Comparison of ENCODE assay signal across 18 mouse cellular contexts in genomic region chr3:136933071-136933470, GRCm38 (mm10).
A peak's percentile ranks its signal among the peaks of the same experiment; 100 is the strongest.
DNase-seq lines count a peak whose midpoint lies in the region; ATAC-seq and TF ChIP-seq lines count a peak whose summit lies in the region.
"Had no signal": no experiment of that assay in that cellular context is flagged by ENCODE, and none has a peak within 500 bp of the region (broad histone marks: within the 10 kb centered on the region; RNA-seq: fewer than 3 reads in every experiment).

No protein-coding gene starts in this region.

- no peak overlapping the region for H3K9ac ChIP-seq in intestine, embryonic 14.5 days (ENCODE audit: low read length)
- H3K9ac ChIP-seq in intestine, postnatal 0 days (ENCODE audit: low read depth, low read length), result no peak overlapping the region
- H3K9ac ChIP-seq in hindbrain, embryonic 14.5 days, result no peak overlapping the region
- H3K9ac ChIP-seq: embryonic facial prominence, embryonic 13.5 days; forebrain, embryonic 12.5 days; heart, embryonic 13.5 days; hindbrain, embryonic 15.5 days had no signal

- no peaks in the 10 kb centered on the region for H3K27me3 ChIP-seq in intestine, embryonic 14.5 days (replicated peaks; ENCODE audit: control insufficient read depth, insufficient read depth, low read length)
- H3K27me3 ChIP-seq in intestine, postnatal 0 days (replicated peaks; ENCODE audit: control insufficient read depth, insufficient read depth, low read length), result no peaks in the 10 kb centered on the region
- H3K27me3 ChIP-seq in hindbrain, embryonic 14.5 days (ENCODE audit: control insufficient read depth, insufficient read depth, low read length), result no peaks in the 10 kb centered on the region
- H3K27me3 ChIP-seq: embryonic facial prominence, embryonic 13.5 days; forebrain, embryonic 12.5 days; heart, embryonic 13.5 days; hindbrain, embryonic 15.5 days had no signal

- peaks cover 25% of the 10 kb centered on the region for H3K36me3 ChIP-seq in intestine, embryonic 14.5 days (ENCODE audit: control insufficient read depth, insufficient read depth, low read length)
- H3K36me3 ChIP-seq in intestine, postnatal 0 days (ENCODE audit: control insufficient read depth, insufficient read depth), result peaks cover 15% of the 10 kb centered on the region
- peaks cover 49% of the 10 kb centered on the region for H3K36me3 ChIP-seq in hindbrain, embryonic 14.5 days (replicated peaks; ENCODE audit: control insufficient read depth, insufficient read depth)

- no peak for ATAC-seq in intestine, embryonic 14.5 days (replicated peaks; ENCODE audit: low FRiP score, low TSS enrichment, low read depth)
- no peak for ATAC-seq in intestine, postnatal 0 days
- ATAC-seq in hindbrain, embryonic 14.5 days (ENCODE audit: low FRiP score), result no peak
- ATAC-seq: forebrain, embryonic 16.5 days had no signal

- no peak overlapping the region for H3K4me3 ChIP-seq in intestine, embryonic 14.5 days (ENCODE audit: low read depth, low read length)
- no peak overlapping the region for H3K4me3 ChIP-seq in intestine, postnatal 0 days (ENCODE audit: low read depth, low read length)
- H3K4me3 ChIP-seq in hindbrain, embryonic 14.5 days (replicated peaks; ENCODE audit: low read length), result no peak overlapping the region
- H3K4me3 ChIP-seq: embryonic facial prominence, embryonic 13.5 days; forebrain, embryonic 12.5 days; heart, embryonic 13.5 days; hindbrain, embryonic 10.5 days; hindbrain, embryonic 15.5 days had no signal

- no peak overlapping the region for H3K4me2 ChIP-seq in intestine, embryonic 14.5 days (ENCODE audit: low read length)
- H3K4me2 ChIP-seq in intestine, postnatal 0 days (replicated peaks; ENCODE audit: low read depth), result no peak overlapping the region
- no peak overlapping the region for H3K4me2 ChIP-seq in hindbrain, embryonic 14.5 days (replicated peaks)
- H3K4me2 ChIP-seq: embryonic facial prominence, embryonic 13.5 days; forebrain, embryonic 12.5 days; heart, embryonic 13.5 days; hindbrain, embryonic 15.5 days had no signal

- H3K9me3 ChIP-seq in intestine, embryonic 14.5 days (ENCODE audit: control insufficient read depth, low read length), result no peaks in the 10 kb centered on the region
- no peaks in the 10 kb centered on the region for H3K9me3 ChIP-seq in intestine, postnatal 0 days (ENCODE audit: control insufficient read depth)
- H3K9me3 ChIP-seq in hindbrain, embryonic 14.5 days (ENCODE audit: control insufficient read depth, low read length), result no peaks in the 10 kb centered on the region
- H3K9me3 ChIP-seq: embryonic facial prominence, embryonic 13.5 days; forebrain, embryonic 12.5 days; heart, embryonic 13.5 days; hindbrain, embryonic 10.5 days; hindbrain, embryonic 15.5 days had no signal

- no peak for TF ChIP-seq CTCF in intestine, postnatal 0 days (IDR thresholded peaks at IDR 0.05; ENCODE audit: low read depth)

- H3K27ac ChIP-seq in intestine, embryonic 14.5 days (ENCODE audit: low read depth), result no peak overlapping the region
- no peak overlapping the region for H3K27ac ChIP-seq in intestine, postnatal 0 days (ENCODE audit: low read depth, low read length)
- no peak overlapping the region for H3K27ac ChIP-seq in hindbrain, embryonic 14.5 days
- H3K27ac ChIP-seq: embryonic facial prominence, embryonic 13.5 days; forebrain, embryonic 12.5 days; heart, embryonic 13.5 days; hindbrain, embryonic 10.5 days; hindbrain, embryonic 15.5 days had no signal

- no peaks in the 10 kb centered on the region for H3K4me1 ChIP-seq in intestine, embryonic 14.5 days (replicated peaks; ENCODE audit: control insufficient read depth, insufficient read depth, low read length)
- no peaks in the 10 kb centered on the region for H3K4me1 ChIP-seq in intestine, postnatal 0 days (replicated peaks; ENCODE audit: control insufficient read depth, insufficient read depth, low read length)
- no peaks in the 10 kb centered on the region for H3K4me1 ChIP-seq in hindbrain, embryonic 14.5 days (replicated peaks; ENCODE audit: control insufficient read depth, insufficient read depth, low read length)
- H3K4me1 ChIP-seq: embryonic facial prominence, embryonic 13.5 days; forebrain, embryonic 12.5 days; heart, embryonic 13.5 days; hindbrain, embryonic 10.5 days; hindbrain, embryonic 15.5 days had no signal

- DNase-seq in cerebellum, postnatal 25 days, result peak; percentile 41 to 48
- DNase-seq in cerebellum, postnatal 36 days, result no peak
- DNase-seq in intestine, embryonic 14.5 days (ENCODE audit: low spot score), result peak; percentile 43
- peak; percentile 57 for DNase-seq in Muller cell, postnatal 12 days (ENCODE audit: inconsistent ontology term)
- DNase-seq in adipocyte (ENCODE audit: low spot score), result peak; percentile 41
- no peak for DNase-seq in hindbrain, embryonic 14.5 days (ENCODE audit: low spot score)
- DNase-seq: adrenal gland, adult 8-10 months; adrenal gland, postnatal 36 days; gastrocnemius, postnatal 10 days; heart, adult 18-20 months; kidney, adult 18-20 months had no signal

Comparison
In these comparisons a context has a peak if more than half of its experiments do, and no peak if none do; other contexts are left out.
1. DNase-seq: peak in cerebellum, postnatal 25 days (2 of 2), intestine, embryonic 14.5 days (single experiment), Muller cell, postnatal 12 days (single experiment) and adipocyte (single experiment); none in cerebellum, postnatal 36 days (0 of 2) and hindbrain, embryonic 14.5 days (single experiment).